In genomic region chr2:59831831-59832230, GRCm38 (mm10) we compare ENCODE assay signal across 17 mouse cellular contexts.
"Had no signal": no experiment of that assay in that cellular context is flagged by ENCODE, and none has a peak within 500 bp of the region (broad histone marks: within the 10 kb centered on the region; RNA-seq: fewer than 3 reads in every experiment).

No protein-coding gene starts in this region.

- H3K36me3 ChIP-seq: liver, embryonic 15.5 days had no signal

- ATAC-seq: lung, postnatal 0 days had no signal

- H3K4me2 ChIP-seq: kidney, embryonic 15.5 days; liver, embryonic 11.5 days; liver, embryonic 15.5 days; neural tube, embryonic 15.5 days had no signal

- DNase-seq: kidney, postnatal 14 days; lung, adult 2 months; lung, postnatal 4 days; midbrain, embryonic 14.5 days; right cerebral cortex, postnatal 4 days; spleen, adult 18-20 months; thymus, adult 18-20 months; thymus, postnatal 25 days had no signal

- H3K9me3 ChIP-seq: kidney, embryonic 15.5 days; limb, embryonic 10.5 days; liver, embryonic 15.5 days; midbrain, embryonic 10.5 days; neural tube, embryonic 15.5 days had no signal

- H3K27ac ChIP-seq: left cerebral cortex, adult 2 months; limb, embryonic 10.5 days; liver, embryonic 15.5 days; midbrain, embryonic 10.5 days; neural tube, embryonic 15.5 days had no signal

- H3K4me1 ChIP-seq: liver, embryonic 15.5 days had no signal

- H3K9ac ChIP-seq: kidney, embryonic 15.5 days; liver, embryonic 15.5 days; neural tube, embryonic 15.5 days had no signal

- H3K27me3 ChIP-seq: kidney, embryonic 15.5 days; liver, embryonic 15.5 days; neural tube, embryonic 15.5 days had no signal

- H3K4me3 ChIP-seq: kidney, embryonic 15.5 days; left cerebral cortex, adult 2 months; limb, embryonic 10.5 days; liver, embryonic 15.5 days; midbrain, embryonic 10.5 days; myocyte; neural tube, embryonic 15.5 days had no signal
